Mouse (Mus musculus) fat pad, adult 2 months (tissue): ENCODE results near the gene Pfdn2.

Source experiments
- DNase-seq: peaks from one replicate; pipeline ENCODE4 v3.0.0-alpha.2; 2011; ENCODE audit warnings: low read depth, low spot score; ENCODE audit errors: extremely low read depth

Pfdn2 gene

DNA sequence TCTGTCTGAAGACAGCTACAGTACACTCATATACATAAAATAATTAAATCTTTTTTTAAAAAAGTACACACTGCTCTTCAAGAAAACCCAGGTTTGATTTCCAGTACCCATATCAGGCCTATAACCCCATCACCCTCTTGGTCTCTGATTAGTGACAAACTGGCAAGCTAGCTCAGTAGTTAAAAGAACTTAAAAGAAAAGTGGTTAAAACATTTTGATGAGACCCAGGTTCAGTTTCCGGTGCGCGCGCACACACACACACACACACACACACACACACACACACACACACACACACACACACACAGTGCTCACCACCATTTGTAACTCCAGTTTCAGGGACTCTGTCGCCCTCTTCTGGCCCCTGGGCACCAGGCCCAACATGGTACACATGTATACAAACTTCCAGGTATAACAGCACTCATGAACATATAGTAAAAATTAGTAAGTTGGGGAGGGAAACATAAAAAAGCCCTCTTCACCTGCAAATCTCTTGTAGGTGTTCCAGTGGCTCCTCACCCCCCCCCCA lies 10.4 kb downstream of the Pfdn2 start:
- DNase-seq: no peak

- no peak for DNase-seq
Observed at GRCm38 (mm10) chr1:171356814-171357213, 11.3 kb downstream of the Pfdn2 start.

- no peak for DNase-seq
Observed at GRCm38 (mm10) chr1:171358421-171358820, 13.0 kb downstream of the Pfdn2 start.

DNA sequence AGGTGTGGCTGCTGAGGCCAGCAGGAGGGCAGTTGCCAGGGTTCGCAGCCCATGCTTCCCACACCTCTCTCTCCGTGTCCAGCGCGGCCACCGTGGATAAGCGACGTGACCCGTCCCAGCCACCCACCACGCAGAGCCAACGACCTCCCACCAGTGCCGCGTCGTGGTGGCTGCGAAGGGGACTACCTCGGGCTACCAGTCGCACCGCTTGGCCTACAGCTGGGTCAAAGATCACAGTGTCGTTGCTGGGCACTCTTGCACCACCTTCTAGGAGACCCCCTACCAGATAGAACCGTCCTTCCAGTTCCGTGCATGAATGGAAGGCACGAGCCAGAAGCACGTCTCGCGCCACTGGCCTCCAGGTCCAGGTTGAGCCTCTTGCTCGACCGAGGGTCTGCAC lies 14.8 kb downstream of the Pfdn2 start:
- DNase-seq: no peak

GRCm38 (mm10) chr1:171360656-171361055 lies 15.2 kb downstream of the Pfdn2 start, which contains the start of gene Klhdc9:
Gene Klhdc9 (minus strand): TSS chr1:171360798.
- DNase-seq: no peak

- no peak for DNase-seq
Observed at GRCm38 (mm10) chr1:171361106-171362103, 15.9 kb downstream of the Pfdn2 start.

DNA sequence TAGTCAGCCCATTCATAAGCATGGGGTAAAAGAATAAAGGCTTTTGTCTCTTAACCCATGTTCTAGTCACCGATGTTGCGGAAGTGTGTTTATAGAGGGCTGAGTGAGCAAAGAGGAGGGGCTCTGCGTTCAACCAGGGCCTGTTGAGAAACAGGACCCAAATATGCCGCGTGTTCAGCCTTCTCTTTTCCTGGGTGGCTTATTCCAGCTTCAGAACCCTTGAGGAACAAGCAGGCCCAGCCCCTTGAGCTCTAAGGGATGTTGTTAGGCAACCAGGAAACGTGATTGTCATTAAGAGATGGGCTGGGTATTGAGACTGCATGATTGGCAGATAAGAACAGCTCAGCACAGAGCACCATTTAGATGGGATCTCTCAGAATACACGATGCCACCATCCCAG lies 20.5 kb downstream of the Pfdn2 start:
- DNase-seq: no peak

DNA sequence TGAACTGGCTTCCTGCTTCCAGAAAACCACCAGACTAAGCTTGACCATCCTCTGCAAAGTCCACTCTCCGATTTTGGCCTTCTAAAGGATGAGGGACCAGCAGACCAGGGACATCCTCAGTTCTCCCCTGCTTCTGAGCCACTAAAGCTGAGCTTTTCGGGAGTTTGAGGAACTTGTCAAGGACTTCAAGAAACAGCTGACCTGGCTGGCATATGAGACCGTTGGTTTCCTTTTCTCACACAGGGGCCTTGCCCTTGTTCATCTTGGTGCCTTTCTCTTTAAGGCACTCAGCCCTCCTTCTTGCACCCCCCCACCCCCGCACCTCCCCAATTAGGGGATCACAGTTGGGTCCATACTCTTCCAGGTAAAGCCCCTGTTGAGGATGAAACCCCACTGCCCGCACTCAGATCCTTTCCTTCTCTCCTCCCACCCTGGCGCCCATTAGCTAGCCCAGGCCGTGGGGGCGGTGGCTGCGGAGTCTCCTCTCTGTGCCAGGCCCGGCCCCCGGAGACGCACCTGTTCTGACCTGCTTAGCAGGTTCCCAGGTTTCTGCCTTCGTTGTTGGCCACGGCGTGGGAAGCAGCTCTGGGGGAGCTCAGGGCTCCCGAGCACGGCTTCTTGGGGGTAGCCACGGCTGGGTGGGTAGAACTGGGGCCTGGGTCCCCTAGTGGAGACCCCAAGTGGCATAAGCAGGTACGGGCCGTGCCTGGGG lies 24.5 kb downstream of the Pfdn2 start, which contains the start of gene Nectin4:
Nectin4 (plus strand) TSS at position 255 of the 712 bp plus-strand sequence.
- DNase-seq: no peak

DNA sequence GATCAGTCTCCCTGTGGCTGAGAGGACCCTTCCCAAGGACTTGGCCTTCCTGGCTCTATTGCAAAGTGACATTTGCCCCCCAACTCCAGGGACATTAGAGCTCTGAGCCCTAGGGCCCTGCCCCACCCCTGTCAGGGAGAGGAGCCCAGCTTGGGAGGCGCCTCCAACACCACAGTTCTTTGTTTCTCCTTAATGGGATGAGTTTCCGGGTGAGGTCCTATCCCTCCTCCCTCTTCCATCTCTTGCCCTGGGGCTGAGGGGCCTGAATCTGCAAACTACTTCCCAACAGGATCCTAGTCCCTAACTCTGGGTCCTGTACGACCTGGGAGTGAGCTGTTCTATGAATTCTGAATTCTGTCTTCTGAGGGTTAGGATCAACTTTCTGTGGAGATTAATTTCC lies 27.4 kb downstream of the Pfdn2 start:
- no peak for DNase-seq

GRCm38 (mm10) chr1:171373946-171374345 lies 28.5 kb downstream of the Pfdn2 start:
- no peak for DNase-seq

DNA sequence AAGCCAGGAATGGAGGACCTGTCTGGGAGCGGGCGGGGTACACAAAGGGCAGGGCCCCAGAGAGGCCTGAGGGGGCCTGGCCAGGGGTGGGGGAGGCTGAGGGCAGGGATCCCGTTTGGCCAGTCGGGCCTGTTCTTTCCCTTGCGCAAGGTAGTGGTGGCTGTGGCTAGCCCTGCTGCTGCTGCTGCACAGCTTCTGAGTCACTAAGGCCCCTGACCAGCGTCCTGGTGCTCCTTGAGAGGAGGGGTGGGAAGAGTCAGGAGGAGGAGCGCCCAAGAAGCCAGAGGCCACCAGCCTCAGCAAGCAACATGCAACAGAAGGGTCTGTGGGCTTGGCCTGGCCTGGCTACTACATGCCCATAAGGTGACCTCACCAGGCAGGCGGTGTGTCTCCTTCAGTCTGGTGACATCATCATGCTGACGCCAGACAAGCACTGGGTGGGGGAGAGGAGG lies 30.2 kb downstream of the Pfdn2 start:
- no peak for DNase-seq

GRCm38 (mm10) chr1:171378298-171378697 lies 32.8 kb downstream of the Pfdn2 start:
- no peak for DNase-seq

- no peak for DNase-seq
Observed at GRCm38 (mm10) chr1:171379935-171380599, 34.6 kb downstream of the Pfdn2 start.

DNA sequence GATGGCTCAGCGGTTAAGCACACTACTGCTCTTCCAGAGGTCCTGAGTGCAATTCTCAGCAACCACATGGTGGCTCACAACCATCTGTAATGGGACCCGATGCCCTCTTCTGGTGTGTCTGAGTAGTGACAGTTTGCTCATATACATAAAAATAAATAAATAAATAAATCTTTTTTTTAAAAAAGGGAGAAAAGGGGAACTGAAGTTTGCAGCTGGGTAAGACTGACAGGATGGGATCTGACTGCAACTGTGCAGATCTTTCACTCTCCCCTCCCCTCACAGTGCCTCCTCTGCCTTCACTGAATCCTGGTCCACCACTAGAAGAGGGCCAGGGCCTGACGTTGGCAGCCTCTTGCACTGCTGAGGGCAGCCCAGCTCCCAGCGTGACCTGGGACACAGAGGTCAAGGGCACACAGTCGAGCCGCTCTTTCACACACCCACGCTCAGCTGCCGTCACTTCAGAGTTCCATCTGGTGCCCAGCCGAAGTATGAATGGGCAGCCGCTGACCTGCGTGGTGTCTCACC lies 36.7 kb downstream of the Pfdn2 start:
- no peak for DNase-seq

DNA sequence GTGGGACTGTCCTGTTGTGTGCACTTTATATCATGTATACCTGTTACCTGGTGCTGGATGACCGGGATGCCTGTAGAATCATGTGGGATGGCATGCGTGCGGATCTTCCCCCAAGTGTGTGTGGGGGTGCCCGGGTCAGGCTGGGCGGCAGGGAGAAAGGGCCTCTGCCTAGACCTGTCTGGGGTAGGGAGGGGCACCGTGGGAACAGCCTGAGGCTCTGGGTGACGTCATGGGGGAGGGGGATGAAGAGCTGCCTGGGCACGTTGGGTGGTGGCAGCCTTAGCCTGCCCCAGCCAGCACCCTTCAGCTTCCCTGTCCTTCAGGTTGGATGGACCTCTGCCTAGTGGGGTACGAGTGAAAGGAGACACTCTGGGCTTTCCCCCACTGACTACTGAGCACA lies 38.9 kb downstream of the Pfdn2 start:
- no peak for DNase-seq

- DNase-seq: no peak
Observed at GRCm38 (mm10) chr1:171385171-171385570, 39.7 kb downstream of the Pfdn2 start.

DNA sequence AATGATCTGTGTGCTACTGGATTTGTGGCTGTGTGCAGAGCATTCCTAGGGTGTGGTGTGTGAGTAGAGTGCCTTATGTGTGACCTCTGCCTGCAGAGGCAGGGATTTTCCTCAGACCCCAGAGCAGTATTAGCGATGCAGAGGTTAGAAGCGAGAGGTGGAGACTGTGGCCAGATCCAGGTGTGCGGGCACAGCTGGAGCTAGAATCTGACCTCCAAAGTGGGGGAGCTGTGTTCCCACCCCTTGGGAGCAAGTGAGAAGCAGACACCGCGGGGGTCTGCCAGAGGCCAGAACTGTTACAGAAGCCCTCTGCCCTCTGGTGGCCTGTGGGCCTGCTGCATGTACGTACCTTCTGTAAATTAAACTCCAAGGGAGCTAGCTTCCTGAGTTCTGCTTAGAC lies 41.6 kb downstream of the Pfdn2 start:
- DNase-seq: no peak

GRCm38 (mm10) chr1:171388376-171389102 lies 43.1 kb downstream of the Pfdn2 start, which contains the start of gene Arhgap30:
Gene Arhgap30 (plus strand): TSS chr1:171388954.
- DNase-seq: no peak

- no peak for DNase-seq
Observed at GRCm38 (mm10) chr1:171390101-171390500, 44.6 kb downstream of the Pfdn2 start.

- no peak for DNase-seq
Observed at GRCm38 (mm10) chr1:171401821-171402220, 56.4 kb downstream of the Pfdn2 start.
